Mouse (Mus musculus): ENCODE data around the gene Chn1. TPM values are rescaled to one million over a fixed set of nuclear protein-coding genes. Genes with fewer than 3 reads are reported as not detected.

Chn1 gene
- total and polyA plus RNA-seq, 3 experiments, result 4.2 to 17.0 (median 9.9) TPM

DNA sequence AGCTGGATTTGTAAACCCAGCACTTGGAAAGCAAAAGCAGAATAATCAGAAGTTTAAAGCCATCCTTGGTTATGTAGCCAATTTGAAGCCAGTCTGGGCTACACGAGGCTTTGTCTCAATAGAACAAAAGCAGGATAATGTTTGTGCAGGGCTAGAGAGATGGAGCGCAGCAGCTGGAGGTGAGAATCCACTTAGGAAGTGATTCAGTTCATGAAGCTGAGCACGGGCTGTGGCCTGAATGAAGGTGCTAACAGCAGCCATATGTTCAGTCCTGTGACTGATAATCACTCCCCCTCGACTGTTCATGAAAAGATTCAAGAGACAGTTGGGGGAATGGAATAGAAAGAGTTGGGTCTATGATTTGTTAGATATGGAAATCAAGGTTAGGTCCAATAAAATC, 23.0 kb upstream of the Chn1 start:
- Histone ChIP-seq H3K27me3 (replicated peaks) (no peaks in the 10 kb centered on the region), H3K79me2 (replicated peaks; ENCODE audit: control insufficient read depth, extremely low read depth, insufficient read depth, poor library complexity, severe bottlenecking) (no peaks in the 10 kb centered on the region), H3K9ac (ENCODE audit: insufficient read depth, low read depth) (no peak overlapping the region), H3K4me3 (replicated peaks in 1 of 3; ENCODE audit: low read depth in 2 of 3, low read length in 2 of 3, poor library complexity in 1 of 3) (no peak overlapping the region), H3K4me1 (ENCODE audit: control insufficient read depth in 1 of 2, insufficient read depth in 2 of 2) (no peaks in the 10 kb centered on the region), H3K4me2 (ENCODE audit: insufficient read depth, low read depth, poor library complexity, severe bottlenecking) (no peak overlapping the region), H3K9me3 (replicated peaks; ENCODE audit: low read length) (peaks cover 3% of the 10 kb centered on the region), H3K27ac (ENCODE audit: insufficient read depth, low read depth) (no peak overlapping the region), H3K36me3 (replicated peaks in 1 of 2; ENCODE audit: control insufficient read depth in 1 of 2, insufficient read depth in 1 of 2, low read length in 1 of 2) (no peaks in the 10 kb centered on the region)
- in situ Hi-C loops (cut with MboI; ENCODE audit: low pct_ligation_motif_present, low pct_unique_long_range_greater_than_20kb, low sequenced_read_pairs), result no loop called here
- no peak for TF ChIP-seq MAFK (IDR thresholded peaks at IDR 0.05; ENCODE audit: insufficient replicate concordance, low read length)
- TF ChIP-seq POLR2AphosphoS2 (IDR thresholded peaks at IDR 0.05; ENCODE audit: low read depth, low read length), result no peak
- TF ChIP-seq HCFC1 (IDR thresholded peaks at IDR 0.05; ENCODE audit: low read depth, low read length), result no peak
- no peak for TF ChIP-seq JUND (conservative IDR thresholded peaks at IDR 0.05; ENCODE audit: low read depth, low read length)
- no peak for TF ChIP-seq MXI1 (IDR thresholded peaks at IDR 0.05; ENCODE audit: low read depth, low read length)
- TF ChIP-seq POLR2A (IDR thresholded peaks at IDR 0.05; ENCODE audit: low read depth, low read length), result no peak
- no peak for TF ChIP-seq RAD21 (IDR thresholded peaks at IDR 0.05; ENCODE audit: low read depth, low read length)
- TF ChIP-seq SMC3 (IDR thresholded peaks at IDR 0.05; ENCODE audit: low read depth, low read length), result no peak
- TF ChIP-seq ZMIZ1 (IDR thresholded peaks at IDR 0.05; ENCODE audit: low read depth, low read length), result no peak
- TF ChIP-seq BHLHE40 (IDR thresholded peaks at IDR 0.05; ENCODE audit: low read depth, low read length), result no peak
- TF ChIP-seq ZKSCAN1 (IDR thresholded peaks at IDR 0.05; ENCODE audit: borderline replicate concordance, low read depth, low read length), result no peak
- TF ChIP-seq KAT2A (IDR thresholded peaks at IDR 0.05; ENCODE audit: insufficient replicate concordance, low read length), result no peak
- no peak for TF ChIP-seq EP300 (IDR thresholded peaks at IDR 0.05; ENCODE audit: low read length)
- TF ChIP-seq JUN (IDR thresholded peaks at IDR 0.05; ENCODE audit: insufficient read depth, low read depth, low read length), result no peak
- no peak for TF ChIP-seq ZC3H11A (IDR thresholded peaks at IDR 0.05; ENCODE audit: low read depth, low read length)
- no peak for TF ChIP-seq USF1 (IDR thresholded peaks at IDR 0.05; ENCODE audit: low read depth, low read length)
- no peak for TF ChIP-seq SIN3A (IDR thresholded peaks at IDR 0.05; ENCODE audit: low read length)
- no peak for TF ChIP-seq ETS1 (conservative IDR thresholded peaks at IDR 0.05; ENCODE audit: low read depth, low read length)
- TF ChIP-seq NELFE (IDR thresholded peaks at IDR 0.05; ENCODE audit: low read depth, low read length), result no peak
- TF ChIP-seq CHD1 (IDR thresholded peaks at IDR 0.05; ENCODE audit: low read depth, low read length), result no peak
- no peak for DNase-seq (ENCODE audit: extremely low read depth)
- dilution Hi-C loops (cut with MboI; ENCODE audit: extremely low pct_ligation_motif_present, extremely low pct_unique_long_range_greater_than_20kb, low sequenced_read_pairs), result no loop called here

DNA sequence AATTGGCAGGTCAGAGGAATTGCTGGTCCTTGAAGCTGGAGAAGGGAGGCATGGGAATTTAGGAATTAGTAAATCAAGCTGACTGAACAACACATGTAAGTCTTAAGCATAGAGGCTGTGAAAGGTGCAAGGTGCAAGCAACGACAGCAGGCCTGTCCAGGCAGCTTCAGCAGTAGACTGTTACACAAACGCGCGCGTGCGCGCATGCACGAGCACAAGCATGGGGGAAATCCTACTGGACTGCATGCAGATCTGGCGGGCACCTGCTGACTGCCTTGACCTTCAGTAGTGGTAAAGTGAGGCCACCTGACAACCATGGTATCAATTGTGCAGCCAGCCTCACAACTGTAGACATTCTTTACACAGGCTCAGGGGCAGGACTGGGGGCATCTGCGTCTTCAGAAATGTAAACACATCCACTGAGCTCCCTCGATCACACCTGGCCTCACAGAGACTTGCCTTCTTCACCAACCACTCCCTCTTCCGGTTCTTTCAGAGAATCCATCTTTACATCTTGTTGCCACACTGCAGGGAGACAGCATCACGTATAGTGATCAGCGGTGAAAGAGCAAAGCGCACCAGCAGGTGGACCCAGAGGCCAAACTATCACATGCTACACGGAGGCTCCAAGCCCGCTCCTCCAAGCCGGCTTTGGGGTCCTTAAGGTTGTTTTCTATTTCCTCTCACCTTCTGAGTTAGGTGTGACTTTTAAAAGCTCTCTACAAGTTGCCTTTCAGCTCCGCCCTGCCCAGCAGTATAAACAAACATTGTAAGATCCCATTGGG, 16.9 kb upstream of the Chn1 start:
- Histone ChIP-seq H3K9me3 (replicated peaks; ENCODE audit: low read length) (no peaks in the 10 kb centered on the region), H3K36me3 (replicated peaks in 1 of 2; ENCODE audit: control insufficient read depth in 1 of 2, insufficient read depth in 1 of 2, low read length in 1 of 2) (no peaks in the 10 kb centered on the region), H3K27me3 (replicated peaks) (no peaks in the 10 kb centered on the region), H3K79me2 (replicated peaks; ENCODE audit: control insufficient read depth, extremely low read depth, insufficient read depth, poor library complexity, severe bottlenecking) (no peaks in the 10 kb centered on the region), H3K4me1 (ENCODE audit: control insufficient read depth in 1 of 2, insufficient read depth in 2 of 2) (peaks cover 6 to 15% of the 10 kb centered on the region in 2 experiments; a peak in 3 of 4 replicates), H3K4me2 (ENCODE audit: insufficient read depth, low read depth, poor library complexity, severe bottlenecking) (no peak overlapping the region), H3K4me3 (replicated peaks in 1 of 3; ENCODE audit: low read depth in 2 of 3, low read length in 2 of 3, poor library complexity in 1 of 3) (no peak overlapping the region), H3K27ac (ENCODE audit: insufficient read depth, low read depth) (no peak overlapping the region), H3K9ac (ENCODE audit: insufficient read depth, low read depth) (no peak overlapping the region)
- dilution Hi-C loops (cut with MboI; ENCODE audit: extremely low pct_ligation_motif_present, extremely low pct_unique_long_range_greater_than_20kb, low sequenced_read_pairs) (no loop called here), in situ Hi-C loops (cut with MboI; ENCODE audit: low pct_ligation_motif_present, low pct_unique_long_range_greater_than_20kb, low sequenced_read_pairs) (no loop called here)
- no peak for DNase-seq (ENCODE audit: extremely low read depth)
- TF ChIP-seq CHD1 (IDR thresholded peaks at IDR 0.05; ENCODE audit: low read depth, low read length), result no peak
- peak; percentile 52; the same call in 1 of the 2 replicates for TF ChIP-seq ELF1 (IDR thresholded peaks at IDR 0.05; ENCODE audit: low read depth, low read length)
- no peak for TF ChIP-seq POLR2A (IDR thresholded peaks at IDR 0.05; ENCODE audit: low read depth, low read length)
- TF ChIP-seq TCF12 (IDR thresholded peaks at IDR 0.05; ENCODE audit: low read depth, low read length), result peak; percentile 14; the same call in 1 of the 2 replicates
- TF ChIP-seq JUND (conservative IDR thresholded peaks at IDR 0.05; ENCODE audit: low read depth, low read length), result no peak
- TF ChIP-seq BHLHE40 (IDR thresholded peaks at IDR 0.05; ENCODE audit: low read depth, low read length), result peak; percentile 86
- no peak for TF ChIP-seq JUN (IDR thresholded peaks at IDR 0.05; ENCODE audit: insufficient read depth, low read depth, low read length)
- TF ChIP-seq CTCF (conservative IDR thresholded peaks at IDR 0.05 in 1 of 2, IDR thresholded peaks at IDR 0.05 in 1 of 2; ENCODE audit: low read depth in 2 of 2, low read length in 2 of 2), result peak in 1 of 2 experiments; percentile 64; a peak in 2 of 4 replicates
- no peak for TF ChIP-seq MAFK (IDR thresholded peaks at IDR 0.05; ENCODE audit: insufficient replicate concordance, low read length)
- no peak for TF ChIP-seq TBP (conservative IDR thresholded peaks at IDR 0.05; ENCODE audit: low read depth, low read length)
- no peak for TF ChIP-seq GABPA (IDR thresholded peaks at IDR 0.05; ENCODE audit: insufficient replicate concordance, low read depth, low read length)
- TF ChIP-seq ETS1 (conservative IDR thresholded peaks at IDR 0.05; ENCODE audit: low read depth, low read length), result no peak; the same call in 1 of the 2 replicates
- TF ChIP-seq ZMIZ1 (IDR thresholded peaks at IDR 0.05; ENCODE audit: low read depth, low read length), result no peak
- TF ChIP-seq NRF1 (IDR thresholded peaks at IDR 0.05; ENCODE audit: low read depth, low read length), result peak; percentile 78
- no peak for TF ChIP-seq POLR2AphosphoS2 (IDR thresholded peaks at IDR 0.05; ENCODE audit: low read depth, low read length)
- no peak for TF ChIP-seq HCFC1 (IDR thresholded peaks at IDR 0.05; ENCODE audit: low read depth, low read length)
- no peak for TF ChIP-seq PAX5 (IDR thresholded peaks at IDR 0.05; ENCODE audit: low read length)
- TF ChIP-seq RCOR1 (conservative IDR thresholded peaks at IDR 0.05; ENCODE audit: low read depth, low read length), result no peak
- TF ChIP-seq USF1 (IDR thresholded peaks at IDR 0.05; ENCODE audit: low read depth, low read length), result no peak
- peak; percentile 40 for TF ChIP-seq SMC3 (IDR thresholded peaks at IDR 0.05; ENCODE audit: low read depth, low read length)
- TF ChIP-seq ZC3H11A (IDR thresholded peaks at IDR 0.05; ENCODE audit: low read depth, low read length), result no peak
- TF ChIP-seq RAD21 (IDR thresholded peaks at IDR 0.05; ENCODE audit: low read depth, low read length), result peak; percentile 60
- TF ChIP-seq EP300 (IDR thresholded peaks at IDR 0.05; ENCODE audit: low read length), result no peak
